Mouse (Mus musculus) intestine, embryonic 14.5 days (tissue): ENCODE results near the gene Wdr11. TPM values are rescaled to one million over a fixed set of nuclear protein-coding genes. Genes with fewer than 3 reads are reported as not detected.

Experiments
- ATAC-seq: fragments of 200-750 bp; cut with Nextera tagmentation; replicated peaks from 2 replicates; pipeline ENCODE4 v1.8.0; 2017; ENCODE audit warnings: low read depth, moderate number of reproducible peaks, moderate TSS enrichment, moderate library complexity; ENCODE audit not compliant: low FRiP score, low TSS enrichment
- DNase-seq: peaks from one replicate; pipeline ENCODE4 v3.0.0-alpha.2; 2018; ENCODE audit warnings: low spot score
- H3K27ac ChIP-seq: fragments of 300-500 bp; sonication (generic); 2 replicates; pipeline ENCODE4 v1.5.1; 2014; ENCODE audit warnings: low read depth, mild to moderate bottlenecking, control low read depth
- H3K27me3 ChIP-seq: fragments of 300-500 bp; sonication (generic); replicated peaks from 2 replicates; pipeline ENCODE4 v1.6.1; 2014; ENCODE audit warnings: low read length, control low read depth; ENCODE audit not compliant: control insufficient read depth, insufficient read depth
- H3K36me3 ChIP-seq: fragments of 300-500 bp; sonication (generic); 2 replicates; pipeline ENCODE4 v1.6.1; 2014; ENCODE audit warnings: low read length, control low read depth; ENCODE audit not compliant: control insufficient read depth, insufficient read depth
- H3K4me1 ChIP-seq: fragments of 300-500 bp; sonication (generic); replicated peaks from 2 replicates; pipeline ENCODE4 v1.6.1; 2014; ENCODE audit warnings: low read length, control low read depth, mixed read lengths; ENCODE audit not compliant: control insufficient read depth, insufficient read depth
- H3K4me2 ChIP-seq: fragments of 300-500 bp; sonication (generic); 2 replicates; pipeline ENCODE4 v1.6.1; 2014; ENCODE audit warnings: low read length
- H3K4me3 ChIP-seq: fragments of 300-500 bp; sonication (generic); 2 replicates; pipeline ENCODE4 v1.5.1; 2014; ENCODE audit warnings: low read depth, low read length, control low read depth, mixed read lengths
- H3K9ac ChIP-seq: fragments of 300-500 bp; sonication (generic); 2 replicates; pipeline ENCODE4 v1.6.1; 2014; ENCODE audit warnings: mild to moderate bottlenecking, low read length
- H3K9me3 ChIP-seq: fragments of 300-500 bp; sonication (generic); 2 replicates; pipeline ENCODE4 v1.6.1; 2016; ENCODE audit warnings: low read length, control low read depth; ENCODE audit not compliant: control insufficient read depth
- WGBS: fragments of 180-500 bp; shearing (Covaris S2); extraction: QIAGEN DNeasy Blood & Tissue Kit; methylation state at CpG from one replicate; pipeline ENCODE4 v1.1.7; 2014; 5-methylcytosine and 5-hydroxymethylcytosine counted together
- polyA plus RNA-seq: library from polyadenylated mRNA; unstranded; fragments of >200 nt; fragmentation: Nextera tagmentation; extraction: Ambion mirVana; gene quantifications from 2 replicates; pipeline ENCODE4 v1.2.1, GENCODE M21; 2014

Wdr11 gene
- polyA plus RNA-seq, 1 experiment from 2014 or later: 39.3 TPM

DNA sequence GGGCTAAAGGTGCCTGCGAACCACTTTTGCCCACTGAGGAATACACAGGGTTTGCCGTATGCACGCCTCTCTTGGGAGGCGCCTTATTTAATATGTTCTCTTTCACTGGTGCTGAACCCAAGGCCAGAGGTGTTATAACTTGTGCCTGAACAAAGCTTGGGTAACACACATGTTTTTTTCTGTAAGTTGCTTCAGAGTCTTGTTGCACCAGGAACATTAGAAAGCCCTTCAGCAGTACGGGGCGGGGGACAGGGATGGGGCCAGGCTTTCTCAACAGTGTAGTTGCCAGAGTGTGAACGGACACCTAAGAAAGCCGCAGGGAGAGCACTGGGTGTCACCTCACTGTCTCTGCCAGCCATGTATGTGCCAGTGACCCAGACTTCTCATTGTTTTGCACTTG lies 68.1 kb downstream of the Wdr11 start:
- H3K4me3 ChIP-seq: no peak overlapping the region
- no peak overlapping the region for H3K27ac ChIP-seq
- DNase-seq (no peak), ATAC-seq (no peak)
- H3K4me2 ChIP-seq: no peak overlapping the region
- no peaks in the 10 kb centered on the region for H3K27me3 ChIP-seq
- H3K4me1 ChIP-seq: peaks cover 31% of the 10 kb centered on the region
- whole genome bisulfite sequencing: 82% methylated on average over 8 of the region's 8 CpGs
- H3K9me3 ChIP-seq: no peaks in the 10 kb centered on the region
- no peak overlapping the region for H3K9ac ChIP-seq
- H3K36me3 ChIP-seq: no peaks in the 10 kb centered on the region

DNA sequence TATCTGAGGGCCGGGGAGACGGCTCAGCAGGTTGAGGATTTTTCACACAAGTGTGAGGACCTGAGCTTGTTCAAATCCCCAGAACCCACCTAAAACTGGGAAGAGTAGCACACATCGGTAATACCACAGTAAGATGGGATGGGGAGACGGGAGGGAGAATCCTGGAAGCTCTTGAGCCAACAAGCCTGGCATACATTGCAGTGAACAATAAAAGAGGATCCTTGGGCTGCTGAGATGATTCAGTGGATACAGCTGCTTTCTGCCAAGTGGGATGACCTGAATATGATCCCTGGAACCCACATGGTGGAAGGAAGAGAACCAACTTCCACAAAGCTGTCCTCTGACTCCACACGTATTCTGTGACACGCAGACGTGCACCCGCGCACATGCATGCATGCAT lies 68.9 kb downstream of the Wdr11 start:
- no peak for ATAC-seq
- no peak overlapping the region for H3K9ac ChIP-seq
- WGBS: 75% methylated on average over 9 of the region's 9 CpGs
- H3K4me1 ChIP-seq: peaks cover 29% of the 10 kb centered on the region
- H3K9me3 ChIP-seq: no peaks in the 10 kb centered on the region
- no peak overlapping the region for H3K4me2 ChIP-seq
- H3K27me3 ChIP-seq: no peaks in the 10 kb centered on the region
- no peak overlapping the region for H3K4me3 ChIP-seq
- no peak for DNase-seq
- H3K36me3 ChIP-seq: no peaks in the 10 kb centered on the region
- H3K27ac ChIP-seq: no peak overlapping the region

DNA sequence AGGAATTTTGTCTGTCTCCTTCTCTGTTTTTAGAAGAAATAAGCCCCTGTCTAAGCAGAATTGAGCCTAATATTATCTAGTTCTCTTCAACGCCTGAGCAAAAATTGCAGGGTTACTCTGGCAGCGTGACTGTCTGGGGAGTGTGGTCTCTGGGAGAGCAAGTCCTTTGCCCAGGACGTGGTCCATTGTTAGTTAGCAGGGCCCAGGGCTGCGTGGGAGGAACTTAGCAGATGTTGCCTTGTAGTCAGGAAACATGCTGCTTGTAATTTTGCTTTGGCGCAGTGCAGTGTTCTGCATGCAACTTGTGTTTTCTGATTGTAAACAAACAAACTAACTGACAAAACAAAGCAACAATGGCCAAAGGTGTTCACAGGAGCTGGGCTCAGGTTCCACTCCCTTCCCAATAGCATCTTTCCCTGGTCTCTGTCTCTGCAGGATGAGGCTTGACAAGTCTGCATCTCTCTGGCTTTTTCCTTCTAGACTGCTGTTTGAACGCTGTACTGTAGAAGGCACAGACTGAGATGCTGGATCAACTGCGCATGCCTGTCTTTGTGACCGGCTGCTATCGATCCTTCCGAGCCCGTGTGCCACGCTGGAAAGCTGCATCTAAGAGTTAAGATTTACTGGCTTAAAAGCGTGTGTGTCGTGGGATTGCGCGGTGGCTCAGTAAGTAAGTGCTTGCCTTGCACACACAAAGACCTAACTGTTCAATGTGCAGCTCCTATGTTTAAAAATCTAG lies 70.6 kb downstream of the Wdr11 start:
- WGBS: 69% methylated on average over 16 of the region's 16 CpGs
- Histone ChIP-seq H3K4me2 (no peak overlapping the region), H3K36me3 (no peaks in the 10 kb centered on the region), H3K27ac (no peak overlapping the region), H3K27me3 (no peaks in the 10 kb centered on the region), H3K9me3 (no peaks in the 10 kb centered on the region), H3K4me1 (peaks cover 20% of the 10 kb centered on the region), H3K9ac (no peak overlapping the region), H3K4me3 (no peak overlapping the region)
- no peak for ATAC-seq
- no peak for DNase-seq

DNA sequence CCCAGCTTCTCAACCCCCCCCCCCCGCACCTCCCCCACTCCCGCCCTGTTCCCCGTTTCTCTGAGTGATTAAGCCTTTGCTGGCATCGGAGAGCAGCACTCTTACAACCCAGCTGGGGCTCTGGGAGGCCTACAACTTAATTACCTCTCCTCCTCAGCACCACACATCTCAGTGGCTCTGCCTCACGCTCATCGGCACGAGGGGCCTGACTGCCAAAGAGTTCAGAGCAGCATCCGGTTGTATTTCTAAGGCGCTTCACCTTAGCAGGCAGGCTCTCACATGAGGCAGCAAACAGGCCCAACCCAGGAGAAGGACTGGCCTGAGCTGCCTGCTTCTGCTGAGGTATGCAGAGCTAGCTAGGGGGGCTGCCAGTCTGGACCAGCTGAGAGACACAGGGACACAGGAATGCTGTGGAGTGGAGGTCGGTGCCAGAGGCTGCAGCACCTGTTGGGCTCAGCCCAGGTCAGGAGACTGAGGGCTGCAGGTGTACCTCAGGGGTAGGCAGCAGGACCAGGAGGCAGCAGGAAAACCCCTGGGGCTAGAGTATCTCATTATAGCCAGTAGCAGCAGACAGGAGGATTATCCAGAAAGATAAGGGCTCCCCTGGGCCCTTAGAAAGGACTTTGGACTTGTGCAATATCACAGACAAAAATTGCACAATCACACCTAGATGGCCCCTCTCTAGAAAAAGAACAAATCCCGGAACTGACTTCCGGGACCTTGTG lies 72.3 kb downstream of the Wdr11 start:
- Histone ChIP-seq H3K4me1 (peaks cover 24% of the 10 kb centered on the region), H3K36me3 (no peaks in the 10 kb centered on the region), H3K9ac (no peak overlapping the region), H3K27me3 (no peaks in the 10 kb centered on the region), H3K4me3 (no peak overlapping the region), H3K4me2 (no peak overlapping the region), H3K27ac (peak overlapping the region; percentile 51; the same call in 1 of the 2 replicates), H3K9me3 (no peaks in the 10 kb centered on the region)
- WGBS: 24% methylated on average over 12 of the region's 12 CpGs
- DNase-seq: peak; percentile 75
- peak; percentile 89 for ATAC-seq

DNA sequence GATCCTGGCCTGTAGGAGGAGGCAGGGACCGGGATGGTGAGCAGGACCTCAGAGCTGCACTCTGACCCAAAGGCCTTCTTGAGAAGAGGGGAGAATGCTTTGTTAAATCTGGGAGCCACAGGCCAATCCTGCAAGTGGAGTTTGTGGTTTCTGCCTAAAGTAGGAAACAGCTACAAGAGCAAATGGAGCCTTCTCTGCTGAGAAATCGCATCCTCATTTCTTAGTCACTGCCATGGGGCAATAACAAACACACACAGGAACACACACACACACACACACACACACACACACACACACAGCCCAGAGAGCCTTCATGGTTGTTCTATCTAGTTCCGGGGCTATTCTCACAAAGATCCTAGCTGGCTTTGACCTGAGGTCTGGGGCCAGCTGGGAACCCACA lies 73.7 kb downstream of the Wdr11 start:
- Histone ChIP-seq H3K9ac (no peak overlapping the region), H3K36me3 (no peaks in the 10 kb centered on the region), H3K4me1 (peaks cover 18% of the 10 kb centered on the region; the same call in 1 of the 2 replicates), H3K27me3 (no peaks in the 10 kb centered on the region), H3K9me3 (no peaks in the 10 kb centered on the region), H3K27ac (no peak overlapping the region), H3K4me2 (no peak overlapping the region), H3K4me3 (no peak overlapping the region)
- no peak for ATAC-seq
- DNase-seq: no peak
- WGBS: 89% methylated on average over 3 of the region's 3 CpGs

DNA sequence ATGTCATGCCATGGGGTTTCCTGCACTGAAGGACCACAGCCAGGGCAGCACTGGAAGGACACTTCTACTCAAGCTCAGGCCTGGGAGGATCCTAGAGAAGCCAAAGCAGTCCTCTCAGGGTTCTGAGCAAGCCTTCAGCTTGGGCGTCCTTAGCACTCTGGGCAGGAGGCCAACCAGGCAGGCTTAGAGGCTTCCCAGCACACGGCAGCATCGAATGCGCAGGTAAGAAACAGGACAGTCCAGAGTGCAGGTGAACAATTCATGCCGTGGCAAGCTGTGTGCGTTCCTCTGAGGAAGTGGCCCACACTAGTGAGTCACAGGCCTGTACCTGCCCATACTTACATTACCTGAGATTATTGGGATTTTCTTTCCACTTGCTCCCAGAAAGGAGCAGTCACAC lies 74.3 kb downstream of the Wdr11 start:
- Histone ChIP-seq H3K27me3 (no peaks in the 10 kb centered on the region), H3K4me2 (no peak overlapping the region), H3K4me3 (no peak overlapping the region), H3K9me3 (no peaks in the 10 kb centered on the region), H3K36me3 (no peaks in the 10 kb centered on the region), H3K9ac (no peak overlapping the region), H3K4me1 (peaks cover 14% of the 10 kb centered on the region; the same call in 1 of the 2 replicates), H3K27ac (no peak overlapping the region)
- ATAC-seq (no peak), DNase-seq (no peak)
- 77% methylated on average over 6 of the region's 6 CpGs for WGBS

DNA sequence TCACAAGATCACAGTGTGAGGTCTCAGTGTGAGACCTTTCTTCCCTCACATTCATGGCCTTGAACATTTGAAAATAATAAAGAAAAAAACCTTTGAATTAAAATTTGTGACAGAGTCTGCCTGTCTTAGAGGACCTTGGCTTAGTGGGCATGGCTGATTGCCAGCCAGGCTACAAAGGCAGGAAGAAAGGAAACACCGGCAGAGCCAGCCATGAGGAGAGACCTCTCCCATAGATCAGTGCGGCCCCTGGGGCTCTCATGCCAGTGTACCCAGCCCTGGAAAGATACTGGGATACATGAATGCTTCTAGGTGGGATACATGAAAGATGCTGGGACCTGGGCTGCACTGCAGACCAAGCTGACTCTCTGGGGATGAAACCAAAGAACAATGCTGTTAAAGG lies 74.9 kb downstream of the Wdr11 start:
- H3K9ac ChIP-seq: no peak overlapping the region
- no peak for ATAC-seq
- H3K4me3 ChIP-seq: no peak overlapping the region
- H3K27ac ChIP-seq: no peak overlapping the region
- H3K27me3 ChIP-seq: no peaks in the 10 kb centered on the region
- H3K4me2 ChIP-seq: no peak overlapping the region
- H3K36me3 ChIP-seq: no peaks in the 10 kb centered on the region
- H3K9me3 ChIP-seq: no peaks in the 10 kb centered on the region
- peaks cover 14% of the 10 kb centered on the region; the same call in 1 of the 2 replicates for H3K4me1 ChIP-seq
- WGBS: 75% methylated on average over 2 of the region's 2 CpGs
- DNase-seq: no peak

DNA sequence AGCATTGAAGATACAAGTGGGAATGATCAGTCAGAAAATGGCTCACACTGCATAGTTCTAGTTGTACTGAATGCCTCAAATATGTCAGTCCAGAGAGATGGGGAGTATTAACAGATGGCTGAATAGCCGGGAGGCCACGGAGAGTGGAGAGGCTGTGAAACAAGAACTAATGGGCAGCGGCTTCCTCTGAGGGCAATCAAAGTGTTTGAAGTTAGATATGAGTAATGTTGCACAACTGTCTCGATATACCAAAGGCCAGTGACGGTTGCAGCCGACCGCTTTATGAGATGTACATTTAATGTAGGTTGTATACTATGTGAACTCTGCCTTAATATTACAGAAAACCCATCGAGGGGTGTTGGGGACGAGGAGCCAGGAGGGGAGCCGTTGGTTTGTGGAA lies 78.6 kb downstream of the Wdr11 start:
- Histone ChIP-seq H3K4me3 (no peak overlapping the region), H3K27ac (no peak overlapping the region), H3K36me3 (no peaks in the 10 kb centered on the region), H3K4me1 (peaks cover 4% of the 10 kb centered on the region; the same call in 1 of the 2 replicates), H3K27me3 (no peaks in the 10 kb centered on the region), H3K9ac (no peak overlapping the region), H3K9me3 (no peaks in the 10 kb centered on the region), H3K4me2 (no peak overlapping the region)
- 70% methylated on average over 10 of the region's 10 CpGs for WGBS
- no peak for ATAC-seq
- DNase-seq: no peak
